Mouse (Mus musculus): ENCODE measurements around the gene Pde6c.

- TF ChIP-seq CTCF (IDR thresholded peaks at IDR 0.05; ENCODE audit: control insufficient read depth, insufficient read depth, insufficient read length) (no peak), CEBPB (IDR thresholded peaks at IDR 0.05; ENCODE audit: low read depth) (no peak), USF1 (IDR thresholded peaks at IDR 0.05; ENCODE audit: low read depth) (no peak), MYOG (IDR thresholded peaks at IDR 0.05; ENCODE audit: control insufficient read depth, extremely low read depth, insufficient read length) (no peak), MYOD1 (IDR thresholded peaks at IDR 0.05; ENCODE audit: control insufficient read depth, insufficient read length, low read depth) (no peak), MAX (IDR thresholded peaks at IDR 0.05) (no peak), FOSL1 (IDR thresholded peaks at IDR 0.05; ENCODE audit: insufficient read depth, low read length, poor library complexity, severe bottlenecking) (no peak)
Measured at GRCm38 (mm10) chr19:38123921-38124320, 8.7 kb upstream of the Pde6c start.
